Mouse (Mus musculus) lung, adult 2 months (tissue): ENCODE measurements around the gene Gpr162.

Experiments
- CTCF ChIP-seq: fragments of 200-500 bp; IDR thresholded peaks from 2 replicates; pipeline ENCODE4 v1.5.1; 2011; ENCODE audit warnings: mild to moderate bottlenecking, low read length, control low read depth; ENCODE audit not compliant: insufficient read depth
- POLR2A ChIP-seq: fragments of 200-500 bp; IDR thresholded peaks from 2 replicates; pipeline ENCODE4 v1.6.1; 2011; ENCODE audit warnings: low read depth, mild to moderate bottlenecking, control low read depth, low read length, borderline replicate concordance; ENCODE audit errors: extremely low read depth

DNA sequence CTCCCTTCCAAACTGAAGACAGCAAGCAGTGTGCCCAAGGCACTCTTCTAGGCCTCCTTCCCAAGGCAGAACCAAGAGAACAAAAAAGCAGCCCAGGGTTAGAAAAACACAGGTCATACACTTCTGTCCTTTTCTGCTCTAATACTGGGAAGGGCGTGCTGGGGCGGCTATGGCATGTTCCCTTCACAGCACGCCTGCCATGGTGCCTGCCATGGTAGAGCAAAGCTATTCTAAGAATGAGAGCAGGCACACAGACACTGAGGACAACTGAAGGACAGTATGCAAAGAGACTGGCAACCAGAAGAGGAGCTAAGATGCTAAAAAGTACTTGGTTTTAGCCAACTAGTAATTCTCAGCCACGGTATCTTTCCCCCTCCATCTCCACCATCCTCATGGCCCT is 41.7 kb downstream of the Gpr162 start:
- no peak for TF ChIP-seq CTCF
- no peak for TF ChIP-seq POLR2A
